Mouse (Mus musculus): ENCODE measurements at regions not wholly inside any gene's neighbourhood (a gene's known extent, or its start where the extent isn't known, plus 50 kb on each side); places are given as distances from the start of the nearest gene placed in this dataset.

GRCm38 (mm10) chr1:98268853-98269252 is 152.1 kb upstream of the Slco6d1 start:
- no peak for TF ChIP-seq CTCF (IDR thresholded peaks at IDR 0.05; ENCODE audit: low read depth)
- TF ChIP-seq EP300 (IDR thresholded peaks at IDR 0.05; ENCODE audit: low read depth) = no peak

Measured in liver, postnatal 0 days (tissue).